Mouse (Mus musculus) midbrain, postnatal 0 days (tissue): ENCODE measurements around the gene Cyb5b. TPM values are rescaled to one million over a fixed set of nuclear protein-coding genes. Genes with fewer than 3 reads are reported as not detected.

Experiments used
- ATAC-seq: fragments of 200-750 bp; cut with Nextera tagmentation; 2 replicates; pipeline ENCODE4 v1.8.0; 2017; ENCODE audit warnings: moderate number of reproducible peaks, mild to moderate bottlenecking, moderate TSS enrichment, moderate library complexity; ENCODE audit not compliant: low FRiP score
- DNase-seq: peaks from one replicate; pipeline ENCODE4 v3.0.0-alpha.2; 2015; ENCODE audit warnings: low spot score
- H3K27ac ChIP-seq: fragments of 300-500 bp; sonication (generic); 2 replicates; pipeline ENCODE4 v1.5.1; 2014; ENCODE audit warnings: low read depth, mild to moderate bottlenecking, low read length, mixed read lengths
- H3K27me3 ChIP-seq: fragments of 300-500 bp; sonication (generic); 2 replicates; pipeline ENCODE4 v1.6.1; 2014; ENCODE audit warnings: low read length, control low read depth, mixed read lengths; ENCODE audit not compliant: insufficient read depth
- H3K36me3 ChIP-seq: fragments of 300-500 bp; sonication (generic); 2 replicates; pipeline ENCODE4 v1.6.1; 2014; ENCODE audit warnings: low read length, control low read depth, mixed read lengths; ENCODE audit not compliant: insufficient read depth
- H3K4me1 ChIP-seq: fragments of 300-500 bp; sonication (generic); 2 replicates; pipeline ENCODE4 v1.6.1; 2014; ENCODE audit warnings: mild to moderate bottlenecking, control low read depth, antibody characterized with exemption, low read length, mixed read lengths; ENCODE audit not compliant: insufficient read depth
- H3K4me2 ChIP-seq: fragments of 300-500 bp; sonication (generic); 2 replicates; pipeline ENCODE4 v1.6.1; 2014; ENCODE audit warnings: low read depth, mild to moderate bottlenecking, low read length, mixed read lengths; ENCODE audit not compliant: poor library complexity, severe bottlenecking
- H3K4me3 ChIP-seq: fragments of 300-500 bp; sonication (generic); 2 replicates; pipeline ENCODE4 v1.5.1; 2014; ENCODE audit warnings: low read depth, mild to moderate bottlenecking, low read length, moderate library complexity
- H3K9ac ChIP-seq: fragments of 300-500 bp; sonication (generic); replicated peaks from 2 replicates; pipeline ENCODE4 v1.6.1; 2014; ENCODE audit warnings: mild to moderate bottlenecking, low read length, moderate library complexity, mixed read lengths; ENCODE audit not compliant: poor library complexity, severe bottlenecking
- H3K9me3 ChIP-seq: fragments of 300-500 bp; sonication (generic); 2 replicates; pipeline ENCODE4 v1.6.1; 2016; ENCODE audit warnings: low read length, control low read depth
- CTCF ChIP-seq: IDR thresholded peaks from 2 replicates; pipeline ENCODE4 v1.5.1; 2016; ENCODE audit warnings: antibody characterized with exemption, mild to moderate bottlenecking
- WGBS: fragments of 180-500 bp; shearing (Covaris S2); extraction: QIAGEN DNeasy Blood & Tissue Kit; methylation state at CpG from one replicate; pipeline ENCODE4 v1.1.7; 2014; 5-methylcytosine and 5-hydroxymethylcytosine counted together
- polyA plus RNA-seq: library from polyadenylated mRNA; unstranded; fragments of >200 nt; fragmentation: Nextera tagmentation; extraction: Ambion mirVana; gene quantifications from 2 replicates; pipeline ENCODE4 v1.2.1, GENCODE M21; 2015
- total RNA-seq: library from RNA; depleted of rRNA; stranded (reverse); fragments of >200 nt; gene quantifications from 2 replicates; pipeline ENCODE4 v1.2.3, GENCODE M21; 2014

Cyb5b gene
- total and polyA plus RNA-seq, 2 experiments from 2014 or later = 91.4 to 103 TPM

GRCm38 (mm10) chr8:107143501-107143900, 6.9 kb upstream of the Cyb5b start:
- Histone ChIP-seq H3K4me3 (no peak overlapping the region), H3K36me3 (no peaks in the 10 kb centered on the region), H3K9me3 (no peaks in the 10 kb centered on the region), H3K9ac (no peak overlapping the region), H3K27ac (no peak overlapping the region), H3K4me1 (no peaks in the 10 kb centered on the region), H3K27me3 (no peaks in the 10 kb centered on the region), H3K4me2 (no peak overlapping the region)
- no peak for TF ChIP-seq CTCF
- no peak for ATAC-seq
- no peak for DNase-seq
- 51% methylated on average over 4 of the region's 4 CpGs for WGBS

GRCm38 (mm10) chr8:107146186-107146585, 4.3 kb upstream of the Cyb5b start:
- Histone ChIP-seq H3K4me2 (no peak overlapping the region), H3K27ac (no peak overlapping the region), H3K27me3 (no peaks in the 10 kb centered on the region), H3K9ac (no peak overlapping the region), H3K36me3 (no peaks in the 10 kb centered on the region), H3K4me3 (no peak overlapping the region), H3K9me3 (no peaks in the 10 kb centered on the region), H3K4me1 (0 out of 2 replicates have a peak, but pooled peaks cover 3% of the 10 kb centered on the region)
- TF ChIP-seq CTCF = no peak
- DNase-seq (no peak), ATAC-seq (no peak)

GRCm38 (mm10) chr8:107148802-107149201, 1.6 kb upstream of the Cyb5b start:
- Histone ChIP-seq H3K4me3 (no peak overlapping the region), H3K4me1 (0 out of 2 replicates have a peak, but pooled peaks cover 6% of the 10 kb centered on the region), H3K36me3 (no peaks in the 10 kb centered on the region), H3K27me3 (no peaks in the 10 kb centered on the region), H3K9me3 (no peaks in the 10 kb centered on the region), H3K4me2 (no peak overlapping the region), H3K27ac (no peak overlapping the region), H3K9ac (no peak overlapping the region)
- WGBS = 87% methylated on average over 5 of the region's 5 CpGs
- ATAC-seq (no peak), DNase-seq (no peak)
- TF ChIP-seq CTCF = no peak

- Histone ChIP-seq H3K4me2 (peak overlapping the region; percentile 73), H3K36me3 (0 out of 2 replicates have a peak, but pooled peaks cover 3% of the 10 kb centered on the region), H3K4me1 (0 out of 2 replicates have a peak, but pooled peaks cover 6% of the 10 kb centered on the region), H3K9ac (peak overlapping the region; percentile 66), H3K27ac (peak overlapping the region; percentile 74), H3K4me3 (peak overlapping the region; percentile 87), H3K27me3 (no peaks in the 10 kb centered on the region), H3K9me3 (no peaks in the 10 kb centered on the region)
- TF ChIP-seq CTCF = no peak
- DNase-seq (no peak), ATAC-seq (peak; percentile 38; the same call in 1 of the 2 replicates)
- WGBS = 20% methylated on average over 6 of the region's 6 CpGs
These were observed 410 bp upstream of the Cyb5b start for GRCm38 (mm10) chr8:107150057-107150403.

GRCm38 (mm10) chr8:107151212-107151920, 926 bp downstream of the Cyb5b start:
- Histone ChIP-seq H3K9me3 (no peaks in the 10 kb centered on the region), H3K4me2 (peak overlapping the region; percentile 73), H3K27ac (no peak overlapping the region), H3K36me3 (0 out of 2 replicates have a peak, but pooled peaks cover 3% of the 10 kb centered on the region), H3K27me3 (no peaks in the 10 kb centered on the region), H3K4me1 (0 out of 2 replicates have a peak, but pooled peaks cover 6% of the 10 kb centered on the region), H3K4me3 (peak overlapping the region; percentile 87), H3K9ac (peak overlapping the region; percentile 66)
- TF ChIP-seq CTCF = no peak
- 77% methylated on average over 7 of the region's 7 CpGs for WGBS
- ATAC-seq (no peak), DNase-seq (no peak)
